Mouse (Mus musculus) inflammation-experienced regulatory T-cells (primary cell): ENCODE results near the gene Tmem192. TPM values are rescaled to one million over a fixed set of nuclear protein-coding genes. Genes with fewer than 3 reads are reported as not detected.

Experiments
- polyA plus RNA-seq, 2 experiments: library from polyadenylated mRNA; unstranded; fragments of 100-300 nt; shearing (Covaris generic); gene quantifications; one replicate each; pipeline ENCODE4 v1.2.1; 2017

Tmem192 gene
- polyA plus RNA-seq = 10 to 100 TPM; 83.6 to 94.8 TPM

DNA sequence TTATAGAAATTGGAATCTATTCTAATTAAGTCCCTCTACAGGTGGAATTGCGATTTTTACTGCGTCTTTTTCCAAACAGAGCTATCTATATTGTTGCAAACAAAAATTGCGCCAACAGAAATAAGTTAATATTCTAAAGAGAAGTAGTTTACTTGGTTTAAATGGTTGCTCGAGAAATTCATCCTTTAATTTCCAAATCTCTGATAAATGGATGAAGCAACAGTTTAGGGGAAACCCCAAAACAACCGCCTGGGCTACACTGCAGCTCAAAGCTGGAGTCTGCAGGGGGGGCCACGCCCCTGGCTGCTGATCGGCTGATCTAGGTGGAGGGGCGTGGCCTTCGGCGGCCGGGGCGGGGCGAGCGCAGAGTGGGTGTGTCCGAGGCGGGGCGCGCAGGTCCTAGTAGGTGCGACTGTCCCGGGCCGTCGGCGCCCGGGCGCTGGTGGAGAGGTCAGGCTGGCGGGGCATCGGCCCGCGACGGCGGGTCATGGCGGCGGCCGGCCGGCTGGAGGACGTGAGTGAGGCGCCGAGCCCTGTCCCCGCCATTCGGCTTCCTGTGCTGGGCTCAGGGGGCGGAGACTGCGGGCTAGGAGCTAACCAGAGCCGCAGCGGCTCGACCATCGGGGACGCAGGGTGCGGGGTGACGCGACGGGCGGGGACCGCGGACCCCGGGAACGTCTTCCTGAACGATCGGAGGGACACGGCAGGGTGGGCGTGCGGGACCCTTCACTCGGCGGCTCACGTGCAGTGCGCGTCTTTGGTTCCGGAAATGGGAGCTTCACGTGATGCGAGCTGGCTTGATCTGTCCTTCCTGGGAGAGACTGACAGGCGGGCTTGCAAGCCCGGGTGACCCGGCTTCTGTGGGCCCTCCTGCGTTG lies at the start of gene Tmem192:
Tmem192 (plus strand) TSS at position 366 of the 878 bp plus-strand sequence.

DNA sequence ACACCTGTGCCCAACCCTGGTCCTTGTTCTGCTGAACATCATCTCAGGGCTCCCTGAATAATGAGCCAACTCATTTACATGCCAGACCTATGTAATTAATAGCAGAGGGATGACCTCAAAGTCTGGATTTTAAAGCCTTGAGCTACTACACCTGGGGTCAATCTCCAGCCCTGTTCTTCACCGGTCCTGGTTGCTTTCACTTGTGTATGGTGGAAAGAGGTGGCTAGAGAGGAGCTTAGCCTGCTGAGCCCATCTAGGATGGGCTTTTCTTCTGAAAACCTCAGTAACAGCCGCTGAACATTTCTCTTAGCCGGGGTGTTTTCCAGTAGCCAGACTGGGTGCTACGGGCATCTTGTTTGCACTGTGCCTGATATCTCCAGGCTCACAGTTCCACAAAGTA lies 40.7 kb downstream of the Tmem192 start, which contains the start of gene Trim75:
Trim75 (minus strand) TSS at position 101 of the 400 bp plus-strand sequence.

DNA sequence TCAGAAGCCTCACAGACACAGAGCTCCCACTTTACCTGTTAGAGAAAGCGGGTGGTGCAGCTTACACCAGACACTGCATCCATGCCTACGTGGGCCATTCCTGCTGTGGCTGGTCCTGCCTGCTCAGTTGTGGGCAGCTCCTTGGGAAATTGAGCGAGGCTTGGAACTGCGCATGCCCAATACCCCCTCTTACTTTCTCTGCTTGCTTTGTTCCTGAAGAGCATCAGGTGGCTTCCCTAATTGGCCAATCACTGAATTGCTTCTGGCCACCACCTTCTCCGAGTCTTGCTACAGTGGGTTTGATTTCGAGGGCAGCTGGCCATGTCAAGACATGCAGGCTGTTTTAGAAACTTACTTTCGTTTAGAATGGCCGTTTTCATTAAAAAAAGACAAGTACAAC lies 71.4 kb downstream of the Tmem192 start, which contains the start of the genes Trim61 and Trim60:
Trim61 (minus strand) TSS at position 101 of the 400 bp plus-strand sequence.
Trim60 (minus strand) TSS at position 162 of the 400 bp plus-strand sequence.

Other genes with a start within 250 kb of the Tmem192 start
- 10 to 100 TPM; 55.5 to 79.9 TPM for gene Msmo1, start 213.4 kb upstream of the Tmem192 start, polyA plus RNA-seq
- gene Klhl2, start 97.2 kb upstream of the Tmem192 start, polyA plus RNA-seq = 10 to 100 TPM; 16.4 to 21.2 TPM
- 1 to 10 TPM in 1 of 2 experiments, under 1 TPM in 1; 0.24 to 1.2 TPM for gene Trim75, start 40.6 kb downstream of the Tmem192 start, polyA plus RNA-seq
- under 1 TPM in 1 of 2 experiments, not detected in 1; 0.11 TPM for gene Trim61, start 71.3 kb downstream of the Tmem192 start, polyA plus RNA-seq
- gene Trim60, start 71.4 kb downstream of the Tmem192 start, polyA plus RNA-seq = under 1 TPM; 0.10 to 0.59 TPM
- not detected for gene Apela, start 90.2 kb downstream of the Tmem192 start, polyA plus RNA-seq
- not detected for gene Gm10663, start 127.8 kb downstream of the Tmem192 start, polyA plus RNA-seq
- 1 to 10 TPM in 1 of 2 experiments, under 1 TPM in 1; 0.24 to 1.1 TPM for gene BC030870, start 182.4 kb downstream of the Tmem192 start, polyA plus RNA-seq